Mouse (Mus musculus): ENCODE results near the gene Als2.

Gene Als2

GRCm38 (mm10) chr1:59236856-59237441 is at the start of gene Als2:
Als2 (minus strand) TSS chr1:59237231.
- peak; percentile 98 to 99 for DNase-seq (ENCODE audit: low spot score in 2 of 2)

DNA sequence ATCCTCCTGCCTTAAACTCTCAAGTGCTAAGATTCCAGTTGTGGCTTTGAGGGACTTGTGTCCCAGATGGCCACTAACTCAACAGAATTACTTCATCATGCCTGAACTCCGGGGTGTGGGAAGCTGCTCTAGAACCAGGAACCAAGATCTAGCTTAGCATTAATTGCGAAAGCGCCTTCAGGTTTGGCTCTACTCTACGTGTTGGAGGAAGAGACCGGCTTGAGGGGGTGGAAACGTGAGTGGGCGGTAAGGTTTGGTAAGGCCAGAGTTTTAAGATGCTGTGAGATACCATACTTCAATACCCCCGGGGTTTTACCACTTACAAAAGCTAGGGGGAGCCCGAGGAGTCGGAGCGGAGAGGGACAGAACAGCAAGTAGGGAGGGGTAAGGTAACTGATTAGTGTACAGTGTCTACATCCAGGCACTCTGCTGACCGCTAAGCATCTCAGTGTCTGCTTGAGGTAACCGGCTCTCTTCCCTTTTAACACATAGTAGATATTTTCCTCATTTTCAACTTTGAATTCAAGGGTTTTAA is 49.4 kb upstream of the Als2 start:
- DNase-seq (ENCODE audit: low spot score in 2 of 2) = no peak

- DNase-seq (ENCODE audit: low spot score in 2 of 2) = no peak
These were observed 48.8 kb upstream of the Als2 start for GRCm38 (mm10) chr1:59285880-59286279.

- DNase-seq (ENCODE audit: low spot score in 2 of 2) = no peak
These were observed 35.2 kb upstream of the Als2 start for GRCm38 (mm10) chr1:59272189-59272588.

GRCm38 (mm10) chr1:59269951-59270689 is 33.1 kb upstream of the Als2 start:
- DNase-seq (ENCODE audit: low spot score in 2 of 2) = no peak

DNA sequence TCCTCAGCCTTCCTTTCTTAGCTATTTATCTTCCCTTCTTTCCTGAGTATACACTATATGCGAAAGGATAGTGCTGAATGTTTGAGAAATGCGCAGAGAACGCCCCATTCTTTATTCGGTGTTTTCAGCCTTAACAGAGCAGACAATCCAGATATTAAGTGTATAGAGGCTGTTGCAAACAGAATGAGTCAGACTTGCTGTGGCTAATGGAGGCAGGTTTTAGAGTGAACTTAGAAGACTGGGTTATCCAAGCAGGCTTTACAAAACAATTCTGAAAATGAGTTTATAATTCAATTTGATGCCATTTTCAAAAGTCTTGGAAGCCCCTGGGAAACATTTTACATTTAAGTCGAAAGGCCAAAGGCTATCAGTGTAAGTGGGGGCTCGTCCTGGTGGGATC is 32.4 kb upstream of the Als2 start:
- no peak for DNase-seq (ENCODE audit: low spot score in 2 of 2)

DNA sequence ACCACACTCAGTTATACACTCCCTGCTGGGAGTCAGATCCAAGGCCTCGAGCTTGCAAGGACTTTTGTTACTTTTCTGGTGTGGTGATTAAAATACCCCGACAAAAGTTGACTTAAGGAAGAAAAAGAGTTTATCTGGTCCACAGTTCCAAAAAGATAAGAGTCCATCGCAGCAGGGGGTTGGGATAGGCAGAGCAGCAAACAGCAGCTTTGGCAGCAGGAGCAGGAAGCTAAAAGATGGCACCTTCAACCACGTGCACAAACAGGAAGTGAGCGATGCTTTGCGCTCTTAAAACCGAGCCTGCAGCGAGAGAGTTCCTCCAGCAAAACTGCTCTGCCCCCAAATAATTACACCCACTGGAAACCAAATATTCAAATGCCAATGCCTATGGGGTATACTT is 31.9 kb upstream of the Als2 start:
- DNase-seq (ENCODE audit: low spot score in 2 of 2) = no peak

DNA sequence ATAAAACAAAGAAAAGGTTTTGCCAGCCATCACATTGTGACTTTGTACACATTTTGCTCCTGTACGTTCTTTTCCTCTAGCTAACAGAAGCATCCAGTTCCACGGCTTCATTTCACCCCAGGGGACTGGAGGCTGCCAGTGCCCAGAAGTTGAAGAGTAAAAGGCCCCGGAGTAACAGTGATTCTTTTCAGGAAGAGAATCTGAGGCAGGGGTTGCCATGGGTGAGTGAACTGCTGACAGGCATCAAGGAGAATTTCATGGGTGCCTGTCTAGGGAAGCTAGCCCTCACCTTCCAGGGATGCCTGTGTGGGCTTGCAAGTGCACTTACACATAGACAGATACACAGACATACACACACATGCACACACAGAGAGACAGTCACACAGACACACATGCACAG is 20.7 kb upstream of the Als2 start:
- no peak for DNase-seq (ENCODE audit: low spot score in 2 of 2)

DNA sequence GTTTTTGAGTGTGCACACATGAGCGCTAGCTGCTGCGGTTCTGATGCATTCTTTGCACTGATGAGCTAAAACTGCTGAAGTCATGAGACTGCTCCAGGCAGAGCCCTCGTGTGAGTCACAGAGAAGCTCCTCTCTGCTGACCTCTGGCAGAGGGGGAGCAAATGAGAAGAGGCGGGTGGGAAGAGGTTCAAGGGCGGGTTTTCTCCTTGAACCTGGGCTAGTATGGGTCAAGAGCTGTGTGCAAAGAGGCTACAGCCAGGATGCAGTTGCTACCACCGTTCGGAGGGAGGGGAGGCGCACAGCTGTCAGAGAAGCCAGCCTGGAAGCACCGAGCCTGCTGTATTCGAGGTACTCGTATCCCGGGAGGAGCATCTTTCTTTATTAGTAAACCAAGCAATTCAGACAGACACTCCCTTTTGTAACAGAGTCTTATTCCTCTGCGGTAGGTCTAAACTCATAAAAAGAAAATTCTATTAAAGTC is 19.8 kb upstream of the Als2 start, which contains the start of gene Cdk15:
TSS of gene Cdk15 (plus strand) at position 156 of the 481 bp plus-strand sequence.
- DNase-seq (ENCODE audit: low spot score in 2 of 2) = no peak

DNA sequence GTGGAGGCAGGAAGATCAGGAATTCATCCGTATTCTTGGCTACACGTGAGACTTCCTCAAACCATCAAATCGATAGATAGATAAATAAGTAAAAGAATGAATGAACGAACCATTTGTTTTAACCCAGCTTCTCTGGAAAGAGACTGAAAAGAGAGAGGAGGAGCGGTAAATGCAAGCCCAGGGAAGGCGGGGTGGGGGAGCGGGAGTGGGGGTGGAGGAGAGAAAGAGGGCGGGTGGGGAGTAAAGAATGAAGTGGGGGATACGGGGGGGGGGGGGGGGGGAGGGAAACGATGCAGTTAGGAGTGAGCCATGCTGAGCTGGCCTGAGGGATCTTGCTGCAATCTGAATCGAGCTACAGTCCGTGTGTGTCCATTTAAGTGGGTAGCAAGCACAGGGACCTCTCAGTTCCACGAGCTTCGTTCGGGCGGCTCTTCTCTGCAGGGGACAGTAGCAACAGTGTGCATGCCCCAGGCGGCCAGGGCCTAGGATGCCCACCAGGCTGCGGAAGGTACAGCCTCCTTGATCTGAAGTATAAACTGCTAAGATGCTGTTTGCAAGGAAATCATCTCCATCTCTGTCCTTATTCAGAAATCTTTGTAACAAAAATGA is 16.4 kb upstream of the Als2 start:
- DNase-seq (ENCODE audit: low spot score in 2 of 2) = no peak

- DNase-seq (ENCODE audit: low spot score in 2 of 2) = no peak
These were observed 15.7 kb upstream of the Als2 start for GRCm38 (mm10) chr1:59252762-59253161.

DNA sequence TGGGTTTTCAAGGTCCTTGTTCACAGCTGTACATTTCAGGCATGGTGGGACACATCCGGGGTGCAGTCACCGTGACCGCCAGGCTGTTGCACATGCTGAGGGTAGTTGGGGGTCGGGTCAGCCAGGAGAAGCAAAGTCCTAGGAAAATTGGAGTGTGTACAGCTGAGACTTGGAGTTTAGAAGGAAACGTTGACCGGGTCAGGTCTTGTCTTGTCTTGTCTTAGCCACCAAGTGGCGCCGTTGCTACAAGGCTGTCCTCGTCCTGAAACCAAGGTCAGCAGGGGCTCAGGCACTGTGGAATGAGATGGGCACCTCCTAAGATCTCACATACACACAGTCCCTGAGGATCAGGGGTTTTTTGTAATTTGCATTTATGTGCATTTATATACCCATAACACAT is 10.6 kb upstream of the Als2 start:
- peak in 1 of 2 experiments; percentile 4 for DNase-seq (ENCODE audit: low spot score in 2 of 2)

GRCm38 (mm10) chr1:59243770-59244169 is 6.7 kb upstream of the Als2 start:
- DNase-seq (ENCODE audit: low spot score in 2 of 2) = no peak

GRCm38 (mm10) chr1:59237614-59238211 is 682 bp upstream of the Als2 start:
- peak; percentile 41 to 61 for DNase-seq (ENCODE audit: low spot score in 2 of 2)

DNA sequence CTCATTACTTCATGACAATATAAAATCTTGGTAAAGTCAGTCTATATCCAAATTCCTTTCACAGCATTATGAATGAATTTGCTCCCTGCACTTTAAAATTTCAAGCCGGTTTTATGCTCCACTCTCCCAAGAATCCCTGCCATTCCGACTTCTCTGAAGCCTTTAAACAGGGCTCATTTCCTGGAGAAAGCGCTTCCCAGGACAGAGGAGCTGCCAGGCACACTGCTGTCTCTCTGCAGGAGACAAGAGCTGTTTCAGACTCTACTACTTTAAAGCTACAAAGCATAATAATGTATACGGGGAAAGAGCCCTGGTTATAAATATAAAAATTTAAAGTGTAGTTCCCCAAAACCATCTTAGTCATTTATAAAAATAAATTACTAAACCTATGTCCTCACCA is 7.8 kb downstream of the Als2 start:
- no peak for DNase-seq (ENCODE audit: low spot score in 2 of 2)

GRCm38 (mm10) chr1:59228552-59228951 is 8.5 kb downstream of the Als2 start:
- DNase-seq (ENCODE audit: low spot score in 2 of 2) = no peak

- DNase-seq (ENCODE audit: low spot score in 2 of 2) = no peak
These were observed 14.8 kb downstream of the Als2 start for GRCm38 (mm10) chr1:59222101-59222825.

DNA sequence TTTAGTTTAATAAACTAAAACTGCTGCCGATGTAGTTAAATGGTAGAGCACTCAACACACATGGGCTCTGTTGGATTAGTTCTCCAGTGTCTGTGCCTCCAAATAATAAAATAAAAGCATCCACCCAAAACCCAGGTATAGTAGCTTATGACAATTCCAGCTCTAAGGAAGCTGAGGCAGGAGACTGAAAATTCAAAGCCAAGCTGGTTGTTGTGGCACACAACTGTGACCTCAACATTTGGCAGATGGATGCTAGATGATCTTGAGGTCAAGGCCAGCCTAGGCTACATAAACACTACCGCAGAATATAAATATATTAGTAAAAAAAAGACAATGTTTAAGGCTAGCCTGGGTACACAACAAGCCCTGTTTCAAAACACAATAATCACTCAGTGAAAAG is 15.4 kb downstream of the Als2 start:
- no peak for DNase-seq (ENCODE audit: low spot score in 2 of 2)

DNA sequence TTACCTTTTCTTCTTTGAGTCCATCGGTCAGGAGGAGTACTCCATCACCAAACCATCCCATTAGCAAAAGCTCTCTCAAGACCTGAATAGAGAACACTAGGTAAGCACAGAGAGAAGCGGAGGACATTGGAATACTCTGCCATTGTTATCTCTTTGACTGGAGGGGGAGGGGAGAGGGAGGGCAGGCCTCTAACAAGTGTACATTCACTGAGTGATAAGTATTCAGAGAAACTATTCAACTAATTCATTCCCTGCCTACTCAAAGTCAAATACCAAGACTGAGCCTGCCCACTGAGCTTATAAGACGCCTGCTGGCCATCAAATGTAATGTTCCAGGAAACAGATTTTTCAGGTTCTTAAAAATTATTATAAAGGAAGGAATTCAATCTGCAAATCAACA is 16.7 kb downstream of the Als2 start:
- DNase-seq (ENCODE audit: low spot score in 2 of 2) = no peak

- DNase-seq (ENCODE audit: low spot score in 2 of 2) = no peak
These were observed 21.6 kb downstream of the Als2 start for GRCm38 (mm10) chr1:59215446-59215845.

- DNase-seq (ENCODE audit: low spot score in 2 of 2) = no peak
These were observed 24.1 kb downstream of the Als2 start for GRCm38 (mm10) chr1:59212951-59213350.

Measured in spleen, postnatal 14 days (tissue).